Mouse (Mus musculus) lung, adult 2 months (tissue): ENCODE results near the gene Slc22a23.

ENCODE experiments used
- CTCF ChIP-seq: fragments of 200-500 bp; IDR thresholded peaks from 2 replicates; pipeline ENCODE4 v1.5.1; 2011; ENCODE audit warnings: mild to moderate bottlenecking, low read length, control low read depth; ENCODE audit not compliant: insufficient read depth
- POLR2A ChIP-seq: fragments of 200-500 bp; IDR thresholded peaks from 2 replicates; pipeline ENCODE4 v1.6.1; 2011; ENCODE audit warnings: low read depth, mild to moderate bottlenecking, control low read depth, low read length, borderline replicate concordance; ENCODE audit errors: extremely low read depth

- TF ChIP-seq CTCF = no peak
- no peak for TF ChIP-seq POLR2A
These were observed 41.5 kb downstream of the Slc22a23 start for GRCm38 (mm10) chr13:34303386-34304016.
